In the genomic region with DNA sequence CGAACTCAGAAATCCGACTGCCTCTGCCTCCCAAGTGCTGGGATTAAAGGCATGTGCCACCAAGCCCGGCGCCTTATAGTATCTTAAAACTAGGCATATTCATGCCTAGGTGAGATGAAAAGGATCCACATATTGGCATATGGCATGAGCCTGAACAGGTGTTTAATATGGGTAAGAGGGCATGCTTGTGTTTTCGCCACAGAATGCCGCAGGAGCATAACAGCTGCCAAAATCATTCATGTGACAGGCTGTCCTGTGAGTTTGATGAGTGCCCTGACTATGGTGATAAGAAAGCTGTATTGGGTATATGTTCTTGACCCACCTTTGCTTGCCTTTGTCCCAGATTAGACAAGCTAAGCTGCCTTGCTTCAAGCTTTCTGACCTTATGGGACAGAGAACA, we compare ENCODE assay signal across 23 mouse cellular contexts. TPM values are rescaled to one million over a fixed set of nuclear protein-coding genes. Genes with fewer than 3 reads are reported as not detected.
"Had no signal": no experiment of that assay in that cellular context is flagged by ENCODE, and none has a peak within 500 bp of the region (broad histone marks: within the 10 kb centered on the region; RNA-seq: fewer than 3 reads in every experiment).

No protein-coding gene starts in this region.

- H3K27me3 ChIP-seq: midbrain, embryonic 12.5 days; neural tube, embryonic 13.5 days; neural tube, embryonic 15.5 days had no signal

- DNase-seq: lung, adult 18-20 months; lung, embryonic 14.5 days; lung, postnatal 10 days; lung, postnatal 4 days; midbrain, embryonic 14.5 days; right cerebral cortex, postnatal 14 days; thymus, adult 18-20 months; thymus, postnatal 14 days; thymus, postnatal 36 days had no signal

- H3K9me3 ChIP-seq: midbrain, embryonic 12.5 days; neural tube, embryonic 13.5 days; neural tube, embryonic 15.5 days had no signal

- H3K4me2 ChIP-seq: lung, embryonic 14.5 days; midbrain, embryonic 12.5 days; neural tube, embryonic 13.5 days; neural tube, embryonic 15.5 days had no signal

- H3K4me3 ChIP-seq: midbrain, embryonic 10.5 days; midbrain, embryonic 12.5 days; myocyte; neural tube, embryonic 13.5 days; neural tube, embryonic 15.5 days had no signal

- H3K4me1 ChIP-seq: midbrain, embryonic 10.5 days; midbrain, embryonic 12.5 days; neural tube, embryonic 13.5 days; neural tube, embryonic 15.5 days had no signal

- ATAC-seq: midbrain, embryonic 16.5 days had no signal

- H3K27ac ChIP-seq: midbrain, embryonic 10.5 days; midbrain, embryonic 12.5 days; neural tube, embryonic 13.5 days; neural tube, embryonic 15.5 days had no signal

- H3K36me3 ChIP-seq: midbrain, embryonic 10.5 days; midbrain, embryonic 12.5 days; neural tube, embryonic 13.5 days; neural tube, embryonic 15.5 days had no signal

- H3K9ac ChIP-seq: lung, embryonic 14.5 days; midbrain, embryonic 12.5 days; neural tube, embryonic 13.5 days; neural tube, embryonic 15.5 days had no signal

RNA-seq across cellular contexts. Expression of a gene that starts 20.5 kb away (rescaled TPM):
- total RNA-seq: megakaryocyte, adult 5-6 weeks; megakaryocyte-erythroid progenitor cell, adult 5-6 weeks had no signal
- polyA plus RNA-seq: lung, embryonic 14.5 days; lung, embryonic 16.5 days; midbrain, embryonic 10.5 days; midbrain, embryonic 12.5 days; midbrain, embryonic 14.5 days; midbrain, embryonic 16.5 days; myocyte; neural tube, embryonic 11.5 days; neural tube, embryonic 13.5 days; neural tube, embryonic 15.5 days; spleen, adult 2 months; stomach, embryonic 14.5 days; stomach, embryonic 16.5 days; thymus, postnatal 0 days had no signal

RNA-seq across cellular contexts. Expression of a gene that starts 34.1 kb away (rescaled TPM):
- total RNA-seq: megakaryocyte, adult 5-6 weeks; megakaryocyte-erythroid progenitor cell, adult 5-6 weeks had no signal
- polyA plus RNA-seq: lung, embryonic 14.5 days; lung, embryonic 16.5 days; midbrain, embryonic 10.5 days; midbrain, embryonic 12.5 days; midbrain, embryonic 14.5 days; midbrain, embryonic 16.5 days; myocyte; neural tube, embryonic 11.5 days; neural tube, embryonic 13.5 days; neural tube, embryonic 15.5 days; spleen, adult 2 months; stomach, embryonic 14.5 days; stomach, embryonic 16.5 days; thymus, postnatal 0 days had no signal

RNA-seq across cellular contexts. Expression of a gene that starts 50.8 kb away (rescaled TPM):
- total RNA-seq: megakaryocyte, adult 5-6 weeks; megakaryocyte-erythroid progenitor cell, adult 5-6 weeks had no signal
- polyA plus RNA-seq: lung, embryonic 14.5 days; lung, embryonic 16.5 days; midbrain, embryonic 10.5 days; midbrain, embryonic 12.5 days; midbrain, embryonic 14.5 days; midbrain, embryonic 16.5 days; neural tube, embryonic 11.5 days; neural tube, embryonic 13.5 days; neural tube, embryonic 15.5 days; spleen, adult 2 months; stomach, embryonic 14.5 days; stomach, embryonic 16.5 days; thymus, postnatal 0 days had no signal
